Mouse (Mus musculus) MEL (cell line): Measurements from ENCODE around the gene Flot2. TPM values are rescaled to one million over a fixed set of nuclear protein-coding genes. Genes with fewer than 3 reads are reported as not detected.
A peak's percentile ranks its signal among the peaks of the same experiment; 100 is the strongest.
"Not testable (repeated sequence)": the region's sequence is repeated elsewhere in the genome, so short reads cannot be mapped to it uniquely, and the experiment has no call there.

Experiments
- DNase-seq: peaks from one replicate; pipeline ENCODE4 v3.0.0; 2011; ENCODE audit warnings: low read depth, low spot score
- H3K27ac ChIP-seq: 2 replicates; pipeline ENCODE4 v1.5.1; 2012; ENCODE audit warnings: low read depth, mild to moderate bottlenecking, control low read depth, low read length, moderate library complexity; ENCODE audit not compliant: control insufficient read depth
- H3K27me3 ChIP-seq, 2 experiments: fragments of 150-350 bp in 1 of 2; sonication (generic) in 1 of 2; 2 replicates each; pipeline ENCODE4 v1.6.1; 2012; ENCODE audit warnings: low read length in 2 of 2, mild to moderate bottlenecking in 2 of 2, improper control_type of control experiment in 1 of 2, moderate library complexity in 1 of 2; ENCODE audit not compliant: insufficient read depth in 2 of 2, control insufficient read depth in 1 of 2
- H3K36me3 ChIP-seq, 2 experiments: 2 replicates each; pipeline ENCODE4 v1.6.1; 2012 to 2014; ENCODE audit warnings: low read length in 2 of 2, improper control_type of control experiment in 1 of 2, inconsistent platforms in 1 of 2, mild to moderate bottlenecking in 1 of 2; ENCODE audit not compliant: insufficient read depth in 2 of 2, control insufficient read depth in 1 of 2
- H3K4me1 ChIP-seq, 2 experiments: fragments of 150-350 bp in 1 of 2; sonication (generic) in 1 of 2; 2 replicates each; pipeline ENCODE4 v1.6.1; 2012; ENCODE audit warnings: low read length in 2 of 2, improper control_type of control experiment in 1 of 2, mild to moderate bottlenecking in 1 of 2; ENCODE audit not compliant: insufficient read depth in 2 of 2, control insufficient read depth in 1 of 2
- H3K4me3 ChIP-seq, 2 experiments: fragments of 150-350 bp in 1 of 2; sonication (generic) in 1 of 2; 2 replicates each; pipeline ENCODE4 v1.5.1; 2012; ENCODE audit warnings: low read depth in 2 of 2, low read length in 2 of 2, mild to moderate bottlenecking in 2 of 2, moderate library complexity in 2 of 2, control low read depth in 1 of 2, improper control_type of control experiment in 1 of 2; ENCODE audit not compliant: control insufficient read depth in 1 of 2, insufficient read depth in 1 of 2
- H3K79me2 ChIP-seq: 2 replicates; pipeline ENCODE4 v1.6.1; 2012; ENCODE audit warnings: mild to moderate bottlenecking, low read length, moderate library complexity; ENCODE audit not compliant: control insufficient read depth, poor library complexity, insufficient read depth
- H3K9ac ChIP-seq: 2 replicates; pipeline ENCODE4 v1.6.1; 2012; ENCODE audit warnings: low read depth, mild to moderate bottlenecking, control low read depth, low read length, moderate library complexity; ENCODE audit not compliant: control insufficient read depth, poor library complexity, severe bottlenecking
- H3K9me3 ChIP-seq: fragments of 150-350 bp; sonication (generic); replicated peaks from 2 replicates; pipeline ENCODE4 v1.6.1; 2012; ENCODE audit warnings: mild to moderate bottlenecking, low read length, improper control_type of control experiment, moderate library complexity; ENCODE audit not compliant: insufficient read depth
- CHD2 ChIP-seq: IDR thresholded peaks from 2 replicates; pipeline ENCODE4 v1.6.1; 2011; ENCODE audit warnings: low read length, improper control_type of control experiment
- CTCF ChIP-seq, 3 experiments: IDR thresholded peaks in 2 of 3; conservative IDR thresholded peaks in 1 of 3; 2 replicates each; pipeline ENCODE4 v1.5.1; 2011 to 2012; ENCODE audit warnings: low read length in 3 of 3, low read depth in 2 of 3, mild to moderate bottlenecking in 2 of 3, improper control_type of control experiment in 1 of 3, inconsistent platforms in 1 of 3, mixed read lengths in 1 of 3, moderate library complexity in 1 of 3; ENCODE audit not compliant: control insufficient read depth in 1 of 3, insufficient read depth in 1 of 3, poor library complexity in 1 of 3, severe bottlenecking in 1 of 3
- E2F4 ChIP-seq: IDR thresholded peaks from 2 replicates; pipeline ENCODE4 v1.6.1; 2011; ENCODE audit warnings: low read depth, low read length, improper control_type of control experiment, borderline replicate concordance
- ELF1 ChIP-seq: IDR thresholded peaks from 2 replicates; pipeline ENCODE4 v1.6.1; 2014; ENCODE audit warnings: low read depth, mild to moderate bottlenecking, inconsistent platforms, low read length, improper control_type of control experiment, moderate library complexity
- EP300 ChIP-seq, 2 experiments: IDR thresholded peaks; 2 replicates each; pipeline ENCODE4 v1.6.1; 2011; ENCODE audit warnings: improper control_type of control experiment in 2 of 2, low read length in 2 of 2, low read depth in 1 of 2, mild to moderate bottlenecking in 1 of 2
- GATA1 ChIP-seq: IDR thresholded peaks from 2 replicates; pipeline ENCODE4 v1.6.1; 2011; ENCODE audit warnings: low read depth, low read length, improper control_type of control experiment
- JUND ChIP-seq: IDR thresholded peaks from 2 replicates; pipeline ENCODE4 v1.6.1; 2011; ENCODE audit warnings: low read depth, mild to moderate bottlenecking, improper control_type of control experiment, low read length
- KAT2A ChIP-seq: conservative IDR thresholded peaks from 2 replicates; pipeline ENCODE4 v1.6.1; 2012; ENCODE audit warnings: low read depth, low read length, improper control_type of control experiment, inconsistent platforms
- MAX ChIP-seq: IDR thresholded peaks from 2 replicates; pipeline ENCODE4 v1.6.1; 2011; ENCODE audit warnings: low read length, improper control_type of control experiment
- MAZ ChIP-seq: IDR thresholded peaks from 2 replicates; pipeline ENCODE4 v1.6.1; 2012; ENCODE audit warnings: low read depth, mild to moderate bottlenecking, inconsistent platforms, low read length, improper control_type of control experiment
- MXI1 ChIP-seq: IDR thresholded peaks from 2 replicates; pipeline ENCODE4 v1.6.1; 2011; ENCODE audit warnings: mild to moderate bottlenecking, low read depth, low read length, improper control_type of control experiment
- MYC ChIP-seq: IDR thresholded peaks from 2 replicates; pipeline ENCODE4 v1.6.1; 2011; ENCODE audit warnings: low read depth, mild to moderate bottlenecking, low read length, improper control_type of control experiment, moderate library complexity
- NRF1 ChIP-seq: IDR thresholded peaks from 2 replicates; pipeline ENCODE4 v1.6.1; 2014; ENCODE audit warnings: low read depth, mild to moderate bottlenecking, inconsistent platforms, low read length, improper control_type of control experiment, moderate library complexity; ENCODE audit not compliant: poor library complexity, insufficient read depth, severe bottlenecking
- POLR2A ChIP-seq, 2 experiments: IDR thresholded peaks; 2 replicates each; pipeline ENCODE4 v1.6.1; 2011 to 2012; ENCODE audit warnings: low read length in 2 of 2, mild to moderate bottlenecking in 2 of 2, control low read depth in 1 of 2, improper control_type of control experiment in 1 of 2, low read depth in 1 of 2, moderate library complexity in 1 of 2; ENCODE audit not compliant: control insufficient read depth in 1 of 2, insufficient read depth in 1 of 2, poor library complexity in 1 of 2
- POLR2AphosphoS2 ChIP-seq: IDR thresholded peaks from 2 replicates; pipeline ENCODE4 v1.6.1; 2011; ENCODE audit warnings: low read length, improper control_type of control experiment
- RAD21 ChIP-seq: IDR thresholded peaks from 2 replicates; pipeline ENCODE4 v1.6.1; 2011; ENCODE audit warnings: mild to moderate bottlenecking, low read depth, low read length, improper control_type of control experiment
- SMC3 ChIP-seq: IDR thresholded peaks from 2 replicates; pipeline ENCODE4 v1.6.1; 2011; ENCODE audit warnings: low read depth, low read length, improper control_type of control experiment
- TAL1 ChIP-seq: IDR thresholded peaks from 2 replicates; pipeline ENCODE4 v1.6.1; 2012; ENCODE audit warnings: mild to moderate bottlenecking, inconsistent platforms, low read length, moderate library complexity, mixed read lengths
- UBTF ChIP-seq: IDR thresholded peaks from 2 replicates; pipeline ENCODE4 v1.6.1; 2012; ENCODE audit warnings: low read depth, mild to moderate bottlenecking, inconsistent platforms, low read length, improper control_type of control experiment, moderate library complexity, borderline replicate concordance; ENCODE audit not compliant: insufficient read depth
- USF1 ChIP-seq: IDR thresholded peaks from 2 replicates; pipeline ENCODE4 v1.6.1; 2014; ENCODE audit warnings: low read depth, mild to moderate bottlenecking, inconsistent platforms, low read length, improper control_type of control experiment, moderate library complexity
- ZC3H11A ChIP-seq: IDR thresholded peaks from 2 replicates; pipeline ENCODE4 v1.6.1; 2012; ENCODE audit warnings: low read depth, mild to moderate bottlenecking, inconsistent platforms, low read length, improper control_type of control experiment
- ZKSCAN1 ChIP-seq: IDR thresholded peaks from 2 replicates; pipeline ENCODE4 v1.6.1; 2012; ENCODE audit warnings: low read depth, mild to moderate bottlenecking, inconsistent platforms, low read length, improper control_type of control experiment, moderate library complexity
- ZMIZ1 ChIP-seq: IDR thresholded peaks from 2 replicates; pipeline ENCODE4 v1.6.1; 2012; ENCODE audit warnings: low read depth, mild to moderate bottlenecking, inconsistent platforms, low read length, improper control_type of control experiment, moderate library complexity
- ZNF384 ChIP-seq: IDR thresholded peaks from 2 replicates; pipeline ENCODE4 v1.6.1; 2012; ENCODE audit warnings: low read depth, mild to moderate bottlenecking, inconsistent platforms, low read length, improper control_type of control experiment
- polyA plus RNA-seq, 2 experiments: library from polyadenylated mRNA; stranded (reverse) in 1 of 2; unstranded in 1 of 2; fragments of >175 nt in 1 of 2; fragments of >200 nt in 1 of 2; gene quantifications; 2 replicates each; pipeline versions ENCODE4 v1.2.1 to v1.2.4; 2012; ENCODE audit warnings: low replicate concordance in 2 of 2, low read depth in 1 of 2; ENCODE audit not compliant: insufficient read length in 2 of 2, insufficient read depth in 1 of 2, missing spikeins in 1 of 2
- total RNA-seq: library from RNA; depleted of rRNA; stranded (reverse); fragments of 300-350 nt; gene quantifications from 2 replicates; pipeline ENCODE4 v1.2.3, GENCODE M21; 2012

Gene Flot2
- total and polyA plus RNA-seq, 3 experiments = 0.08 to 0.15 TPM; not detected in 1

DNA sequence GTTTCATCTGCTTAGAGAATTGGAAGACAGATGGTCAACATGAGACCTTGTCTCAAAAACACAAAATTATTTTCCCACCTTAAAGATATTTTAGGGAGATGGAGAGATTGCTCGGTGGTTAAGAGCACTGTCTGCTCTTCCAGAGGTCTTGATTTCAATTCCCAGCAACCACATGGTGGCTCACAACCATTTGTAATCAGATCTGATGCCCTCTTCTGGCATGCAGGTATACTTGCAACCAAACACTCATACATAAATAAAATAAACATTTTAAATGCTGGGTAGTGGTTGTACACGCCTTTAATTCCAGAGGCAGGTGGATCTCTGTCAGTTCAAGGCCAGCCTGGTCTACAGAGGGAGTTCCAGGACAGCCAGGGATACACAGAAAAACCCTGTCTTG lies 3.1 kb downstream of the Flot2 start:
- H3K36me3 ChIP-seq = no peaks in the 10 kb centered on the region

DNA sequence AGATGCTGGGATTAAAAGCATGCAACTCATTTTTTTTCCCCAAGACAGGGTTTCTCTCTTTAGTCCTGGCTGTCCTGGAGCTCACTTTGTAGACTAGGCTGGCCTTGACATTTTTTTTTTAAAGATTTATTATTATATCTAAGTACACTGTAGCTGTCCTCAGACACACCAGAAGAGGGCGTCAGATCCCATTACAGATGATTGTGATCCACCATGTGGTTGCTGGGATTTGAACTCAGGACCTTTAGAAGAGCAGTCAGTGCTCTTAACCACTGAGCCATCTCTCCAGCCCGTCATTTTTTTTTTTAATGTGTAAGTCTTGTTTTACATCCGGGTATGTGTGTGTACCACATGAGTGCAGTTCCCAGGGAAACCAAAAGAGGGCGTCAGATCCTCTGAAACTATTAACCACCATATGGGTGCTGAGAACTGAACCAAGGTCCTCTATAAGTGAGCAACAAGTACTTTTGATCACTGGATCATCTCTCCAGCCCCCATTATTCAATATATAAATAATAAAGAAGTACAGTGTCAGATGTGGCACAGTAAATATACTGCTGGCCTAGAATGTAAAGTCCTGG lies 4.6 kb downstream of the Flot2 start:
- peak; percentile 35 for DNase-seq
- TF ChIP-seq CTCF (IDR thresholded peaks at IDR 0.05 in 2 of 3, conservative IDR thresholded peaks at IDR 0.05 in 1 of 3; ENCODE audit: control insufficient read depth in 1 of 3, insufficient read depth in 1 of 3, low read depth in 2 of 3, low read length in 3 of 3, poor library complexity in 1 of 3, severe bottlenecking in 1 of 3) (peak in 2 of 3 experiments; percentile 25 to 41; a peak in 3 of 6 replicates), ZNF384 (0 out of 2 replicates have a peak, but pooled peaks have one; percentile 20), RAD21 (peak; percentile 9)
- not testable (repeated sequence) for H3K4me1 ChIP-seq, H3K27me3 ChIP-seq, H3K36me3 ChIP-seq, H3K79me2 ChIP-seq, H3K9me3 ChIP-seq, H3K9ac ChIP-seq, H3K27ac ChIP-seq, H3K4me3 ChIP-seq

More for the DNA sequence above, 3.1 kb downstream of the Flot2 start:
- H3K27me3 ChIP-seq = no peaks in the 10 kb centered on the region
- TF ChIP-seq NRF1 (no peak), CTCF (IDR thresholded peaks at IDR 0.05 in 2 of 3, conservative IDR thresholded peaks at IDR 0.05 in 1 of 3; ENCODE audit: control insufficient read depth in 1 of 3, insufficient read depth in 1 of 3, low read depth in 2 of 3, low read length in 3 of 3, poor library complexity in 1 of 3, severe bottlenecking in 1 of 3) (peak in 2 of 3 experiments; percentile 5 to 65; a peak in 2 of 6 replicates), SMC3 (peak; percentile 43), MYC (peak; percentile 65)
- TF ChIP-seq, all 39 proteins: peak for 3
- Histone ChIP-seq H3K9ac (no peak overlapping the region), H3K9me3 (no peaks in the 10 kb centered on the region), H3K4me3 (no peak overlapping the region), H3K27ac (no peak overlapping the region), H3K4me1 (no peaks in the 10 kb centered on the region), H3K79me2 (no peaks in the 10 kb centered on the region)
- DNase-seq = no peak

DNA sequence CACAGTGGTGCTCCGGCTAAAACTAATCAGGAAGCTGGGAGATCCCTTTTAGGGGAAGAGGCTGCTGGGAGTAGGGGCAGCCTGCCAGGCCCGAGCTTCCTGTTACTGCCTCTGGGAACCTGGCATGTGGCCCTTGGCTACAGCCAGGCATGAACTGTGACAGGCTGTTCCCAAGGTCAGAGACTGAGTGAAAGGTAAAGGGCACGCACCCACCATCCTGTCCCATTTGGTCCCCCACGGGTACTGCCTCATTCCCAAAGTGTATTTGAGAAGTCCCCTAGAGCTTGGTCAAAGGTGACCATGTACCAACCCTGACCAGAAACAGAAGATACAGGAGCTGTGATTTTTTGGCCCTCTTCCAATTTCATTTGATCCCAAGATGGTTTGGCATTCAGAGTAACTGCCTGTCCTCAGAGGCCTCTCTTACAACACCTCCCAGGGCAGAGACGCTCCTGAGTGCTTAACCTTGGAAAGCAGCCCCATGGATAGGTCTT lies 7.1 kb downstream of the Flot2 start:
- peak; percentile 35 for DNase-seq
- no peaks in the 10 kb centered on the region for H3K36me3 ChIP-seq
- H3K4me1 ChIP-seq = peaks cover 0 to 3% of the 10 kb centered on the region in 2 experiments; a peak in 1 of 4 replicates
- H3K9ac ChIP-seq = no peak overlapping the region
- no peaks in the 10 kb centered on the region for H3K9me3 ChIP-seq
- H3K27me3 ChIP-seq = no peaks in the 10 kb centered on the region
- no peak overlapping the region for H3K4me3 ChIP-seq
- no peak overlapping the region for H3K27ac ChIP-seq
- H3K79me2 ChIP-seq = no peaks in the 10 kb centered on the region
- TF ChIP-seq CHD2 (no peak), USF1 (no peak), MAZ (no peak), ELF1 (0 out of 2 replicates have a peak, but pooled peaks have one; percentile 16), MAX (0 out of 2 replicates have a peak, but pooled peaks have one; percentile 35), ZKSCAN1 (no peak), POLR2AphosphoS2 (no peak), EP300 (IDR thresholded peaks at IDR 0.05; ENCODE audit: low read depth in 1 of 2, low read length in 2 of 2) (0 out of 4 replicates have a peak, but pooled peaks of 1 of the 2 experiments have one; percentile 9), UBTF (no peak), POLR2A (IDR thresholded peaks at IDR 0.05; ENCODE audit: control insufficient read depth in 1 of 2, insufficient read depth in 1 of 2, low read depth in 1 of 2, low read length in 2 of 2, poor library complexity in 1 of 2) (no peak), ZC3H11A (no peak), GATA1 (no peak), NRF1 (no peak), TAL1 (no peak), MYC (no peak), E2F4 (no peak), ZMIZ1 (no peak), MXI1 (no peak), KAT2A (no peak), JUND (no peak), SMC3 (no peak)
